Mouse (Mus musculus) liver, embryonic 14.5 days (tissue): ENCODE data around the gene Tmcc1. TPM values are rescaled to one million over a fixed set of nuclear protein-coding genes. Genes with fewer than 3 reads are reported as not detected.
"Not testable (repeated sequence)": the region's sequence is repeated elsewhere in the genome, so short reads cannot be mapped to it uniquely, and the experiment has no call there.

Experiments
- ATAC-seq: fragments of 200-750 bp; cut with Nextera tagmentation; 2 replicates; pipeline ENCODE4 v1.8.0; 2017; ENCODE audit warnings: moderate number of reproducible peaks, mild to moderate bottlenecking, moderate library complexity; ENCODE audit not compliant: insufficient read depth
- DNase-seq, 3 experiments: peaks; one replicate each; pipeline ENCODE4 v3.0.0-alpha.2; 2012 to 2013; ENCODE audit warnings: low read depth in 3 of 3, low spot score in 3 of 3
- H3K27ac ChIP-seq: fragments of 300-500 bp; sonication (generic); 2 replicates; pipeline ENCODE4 v1.5.1; 2014; ENCODE audit warnings: moderate library complexity, mild to moderate bottlenecking, control low read depth, inconsistent platforms
- H3K27me3 ChIP-seq: fragments of 300-500 bp; sonication (generic); 2 replicates; pipeline ENCODE4 v1.6.1; 2014; ENCODE audit warnings: mild to moderate bottlenecking, low read length, moderate library complexity; ENCODE audit not compliant: control insufficient read depth, insufficient read depth
- H3K36me3 ChIP-seq: fragments of 300-500 bp; sonication (generic); replicated peaks from 2 replicates; pipeline ENCODE4 v1.6.1; 2014; ENCODE audit warnings: low read depth; ENCODE audit not compliant: control insufficient read depth, insufficient read depth
- H3K4me1 ChIP-seq, 2 experiments: fragments of 200-500 bp in 1 of 2; fragments of 300-500 bp in 1 of 2; sonication (generic) in 1 of 2; replicated peaks; 2 replicates each; pipeline ENCODE4 v1.6.1; 2012 to 2014; ENCODE audit warnings: antibody characterized with exemption in 1 of 2, inconsistent platforms in 1 of 2, low read length in 1 of 2; ENCODE audit not compliant: control insufficient read depth in 2 of 2, insufficient read depth in 2 of 2
- H3K4me2 ChIP-seq: fragments of 300-500 bp; sonication (generic); 2 replicates; pipeline ENCODE4 v1.6.1; 2014; ENCODE audit warnings: low read depth, mild to moderate bottlenecking, control low read depth, moderate library complexity
- H3K4me3 ChIP-seq, 2 experiments: fragments of 200-500 bp in 1 of 2; fragments of 300-500 bp in 1 of 2; sonication (generic) in 1 of 2; 2 replicates each; pipeline ENCODE4 v1.5.1; 2012 to 2014; ENCODE audit warnings: low read depth in 2 of 2, low read length in 2 of 2, mild to moderate bottlenecking in 2 of 2, control low read depth in 1 of 2, inconsistent platforms in 1 of 2, moderate library complexity in 1 of 2; ENCODE audit not compliant: insufficient read depth in 1 of 2
- H3K9ac ChIP-seq: fragments of 300-500 bp; sonication (generic); replicated peaks from 2 replicates; pipeline ENCODE4 v1.6.1; 2014; ENCODE audit warnings: mild to moderate bottlenecking, control low read depth, moderate library complexity
- H3K9me3 ChIP-seq: fragments of 300-500 bp; sonication (generic); 2 replicates; pipeline ENCODE4 v1.6.1; 2016; ENCODE audit warnings: low read length, mixed read lengths; ENCODE audit not compliant: control insufficient read depth
- CTCF ChIP-seq: IDR thresholded peaks from 2 replicates; pipeline ENCODE4 v1.5.1; 2016; ENCODE audit warnings: antibody characterized with exemption, low read depth, control low read depth
- EP300 ChIP-seq: IDR thresholded peaks from 2 replicates; pipeline ENCODE4 v1.6.1; 2016; ENCODE audit warnings: antibody characterized with exemption, low read depth
- WGBS: fragments of 180-500 bp; shearing (Covaris S2); extraction: QIAGEN DNeasy Blood & Tissue Kit; methylation state at CpG from one replicate; pipeline ENCODE4 v1.1.7; 2014; ENCODE audit not compliant: insufficient replicate concordance; 5-methylcytosine and 5-hydroxymethylcytosine counted together
- polyA plus RNA-seq, 2 experiments: library from polyadenylated mRNA; depleted of rRNA in 1 of 2; stranded (reverse) in 1 of 2; unstranded in 1 of 2; fragments of >200 nt; fragmentation: Nextera tagmentation in 1 of 2; extraction: Ambion mirVana in 1 of 2; gene quantifications; 2 replicates each; pipeline versions ENCODE4 v1.2.1 to v1.2.3; 2012 to 2014

Tmcc1 gene
- polyA plus RNA-seq, 2 experiments: 2.6 to 3.2 TPM

DNA sequence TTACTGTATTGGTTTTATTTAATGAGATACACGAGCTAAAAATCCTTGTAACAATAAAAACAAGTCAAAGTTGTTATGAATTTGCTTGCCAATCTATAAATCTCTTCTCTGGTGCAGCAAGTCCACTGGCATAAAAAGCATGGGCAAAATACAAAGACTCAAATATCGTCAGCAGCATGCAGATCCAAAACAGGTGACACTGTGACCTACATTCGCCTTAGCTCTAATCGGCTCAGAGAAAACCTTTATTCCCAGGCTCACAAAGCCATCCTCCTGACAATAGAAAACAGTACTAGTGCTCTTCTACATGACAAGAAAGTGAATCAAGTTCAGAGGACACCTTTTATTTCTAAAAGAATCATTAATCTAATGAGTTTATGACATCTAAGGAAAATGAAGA, 73.6 kb downstream of the Tmcc1 start:
- Histone ChIP-seq H3K9ac (no peak overlapping the region), H3K27ac (no peak overlapping the region), H3K9me3 (no peaks in the 10 kb centered on the region), H3K4me2 (no peak overlapping the region), H3K36me3 (no peaks in the 10 kb centered on the region), H3K4me1 (no peaks in the 10 kb centered on the region), H3K4me3 (no peak overlapping the region), H3K27me3 (no peaks in the 10 kb centered on the region)
- ATAC-seq: no peak
- no peak for DNase-seq
- 72% methylated on average over 4 of the region's 4 CpGs for WGBS
- no peak for TF ChIP-seq EP300
- TF ChIP-seq CTCF: no peak

DNA sequence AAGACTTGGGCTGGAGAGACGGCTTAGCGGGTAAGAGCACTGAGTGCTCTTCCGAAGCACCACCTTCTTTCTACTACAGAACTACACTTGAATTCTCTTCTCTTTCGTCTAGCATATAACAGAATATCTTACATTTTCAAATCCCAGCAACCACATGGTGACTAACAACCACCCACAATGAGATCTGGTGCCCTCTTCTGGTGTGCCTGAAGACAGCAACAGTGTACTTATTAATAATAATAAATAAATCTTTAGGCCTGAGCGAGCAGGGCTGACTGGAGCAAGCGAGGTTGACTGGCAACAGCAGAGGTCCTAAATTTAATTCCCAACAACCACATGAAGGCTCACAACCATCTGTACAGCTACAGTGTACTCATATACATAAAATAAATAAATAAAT, 76.7 kb downstream of the Tmcc1 start:
- not testable (repeated sequence) for H3K4me2 ChIP-seq, H3K4me1 ChIP-seq, H3K27ac ChIP-seq, H3K9me3 ChIP-seq, H3K36me3 ChIP-seq, ATAC-seq, H3K9ac ChIP-seq, H3K4me3 ChIP-seq, H3K27me3 ChIP-seq, DNase-seq
- TF ChIP-seq CTCF: peak; percentile 9; the same call in 1 of the 2 replicates
- 78% methylated on average over 6 of the region's 6 CpGs for WGBS

DNA sequence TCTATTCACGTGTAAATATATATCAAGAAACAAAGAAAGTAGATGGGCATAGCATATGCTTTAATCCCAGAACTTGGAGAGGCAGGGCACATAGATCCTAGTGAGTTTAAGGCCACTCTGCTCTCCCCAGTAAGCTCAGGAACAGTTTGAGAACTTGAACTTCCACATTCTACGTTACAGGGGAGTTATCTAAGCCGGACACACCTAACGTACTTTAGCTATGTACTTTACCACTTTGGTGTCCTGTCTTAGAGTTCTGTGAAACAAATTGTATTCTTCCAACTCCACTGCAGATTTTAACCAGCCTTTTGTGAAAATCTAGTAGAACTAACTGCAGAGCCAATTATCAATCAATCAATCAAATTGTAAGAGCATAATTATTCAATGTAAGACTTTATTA, 82.7 kb downstream of the Tmcc1 start:
- Histone ChIP-seq H3K36me3 (no peaks in the 10 kb centered on the region), H3K4me3 (no peak overlapping the region), H3K9me3 (no peaks in the 10 kb centered on the region), H3K9ac (no peak overlapping the region), H3K4me2 (no peak overlapping the region), H3K4me1 (peaks cover 4 to 7% of the 10 kb centered on the region in 2 experiments; a peak in 2 of 4 replicates), H3K27me3 (no peaks in the 10 kb centered on the region), H3K27ac (no peak overlapping the region)
- peak; percentile 53 for TF ChIP-seq EP300
- TF ChIP-seq CTCF: no peak
- ATAC-seq: no peak
- WGBS: 21% methylated on average over 4 of the region's 4 CpGs
- DNase-seq: no peak

- DNase-seq (no peak), ATAC-seq (peak; percentile 35; the same call in 1 of the 2 replicates)
- Histone ChIP-seq H3K36me3 (no peaks in the 10 kb centered on the region), H3K27me3 (no peaks in the 10 kb centered on the region), H3K9me3 (no peaks in the 10 kb centered on the region), H3K27ac (no peak overlapping the region), H3K4me2 (peak overlapping the region; percentile 76), H3K4me3 (peak overlapping the region; percentile 39 to 64), H3K4me1 (peaks cover 4 to 7% of the 10 kb centered on the region in 2 experiments; a peak in 2 of 4 replicates), H3K9ac (peak overlapping the region; percentile 45)
- TF ChIP-seq EP300 (no peak), CTCF (no peak)
- under 1% methylated on average over 29 of the region's 29 CpGs for WGBS
These were observed 85.6 kb downstream of the Tmcc1 start for GRCm38 (mm10) chr6:116107471-116108358.

- no peak for TF ChIP-seq EP300
- no peak for TF ChIP-seq CTCF
- no peak for ATAC-seq
These were observed 86.3 kb downstream of the Tmcc1 start for GRCm38 (mm10) chr6:116106967-116107470.

More at GRCm38 (mm10) chr6:116106967-116107470, 86.3 kb downstream of the Tmcc1 start:
- H3K4me2 ChIP-seq: peak overlapping the region; percentile 76
- H3K27ac ChIP-seq: no peak overlapping the region
- H3K9me3 ChIP-seq: no peaks in the 10 kb centered on the region
- 9% methylated on average over 6 of the region's 6 CpGs for WGBS
- no peaks in the 10 kb centered on the region for H3K36me3 ChIP-seq
- H3K4me1 ChIP-seq: peaks cover 4 to 7% of the 10 kb centered on the region in 2 experiments; a peak in 2 of 4 replicates
- H3K4me3 ChIP-seq: peak overlapping the region; percentile 39 to 64
- no peak for DNase-seq
- H3K9ac ChIP-seq: peak overlapping the region; percentile 45; the same call in 1 of the 2 replicates
- H3K27me3 ChIP-seq: no peaks in the 10 kb centered on the region
